Mouse (Mus musculus): ENCODE results near the gene She. TPM values are rescaled to one million over a fixed set of nuclear protein-coding genes. Genes with fewer than 3 reads are reported as not detected.

The She gene
- polyA plus RNA-seq, 1 experiment from 2014 or later: 3.2 TPM

GRCm38 (mm10) chr3:89800774-89801506 is 30.2 kb upstream of the She start:
- 55% methylated on average over 5 of the region's 5 CpGs for WGBS
- Histone ChIP-seq H3K9me3 (no peaks in the 10 kb centered on the region), H3K4me3 (no peak overlapping the region), H3K4me2 (no peak overlapping the region), H3K9ac (no peak overlapping the region), H3K4me1 (0 out of 2 replicates have a peak, but pooled peaks cover 5% of the 10 kb centered on the region), H3K27ac (no peak overlapping the region), H3K36me3 (no peaks in the 10 kb centered on the region), H3K27me3 (0 out of 2 replicates have a peak, but pooled peaks cover 3% of the 10 kb centered on the region)
- no peak for ATAC-seq (ENCODE audit: insufficient number of reproducible peaks, insufficient read depth, low FRiP score, low TSS enrichment, low read depth)

- no peaks in the 10 kb centered on the region for H3K9me3 ChIP-seq
- H3K9ac ChIP-seq: no peak overlapping the region
- 0 out of 2 replicates have a peak, but pooled peaks cover 5% of the 10 kb centered on the region for H3K4me1 ChIP-seq
- no peaks in the 10 kb centered on the region for H3K36me3 ChIP-seq
- 15% methylated on average over 3 of the region's 3 CpGs for WGBS
- 0 out of 2 replicates have a peak, but pooled peaks cover 3% of the 10 kb centered on the region for H3K27me3 ChIP-seq
- H3K4me3 ChIP-seq: no peak overlapping the region
- H3K27ac ChIP-seq: no peak overlapping the region
- no peak overlapping the region for H3K4me2 ChIP-seq
- no peak for ATAC-seq (ENCODE audit: insufficient number of reproducible peaks, insufficient read depth, low FRiP score, low TSS enrichment, low read depth)
Measured at GRCm38 (mm10) chr3:89801507-89801847, 29.7 kb upstream of the She start.

GRCm38 (mm10) chr3:89802876-89803275 is 28.3 kb upstream of the She start:
- H3K9ac ChIP-seq: no peak overlapping the region
- no peak overlapping the region for H3K4me3 ChIP-seq
- H3K4me1 ChIP-seq: 0 out of 2 replicates have a peak, but pooled peaks cover 5% of the 10 kb centered on the region
- H3K27ac ChIP-seq: no peak overlapping the region
- no peak overlapping the region for H3K4me2 ChIP-seq
- WGBS: 61% methylated on average over 15 of the region's 15 CpGs
- no peaks in the 10 kb centered on the region for H3K36me3 ChIP-seq
- no peaks in the 10 kb centered on the region for H3K9me3 ChIP-seq
- no peak for ATAC-seq (ENCODE audit: insufficient number of reproducible peaks, insufficient read depth, low FRiP score, low TSS enrichment, low read depth)
- H3K27me3 ChIP-seq: 0 out of 2 replicates have a peak, but pooled peaks cover 3% of the 10 kb centered on the region

GRCm38 (mm10) chr3:89805179-89805578 is 26.0 kb upstream of the She start:
- Histone ChIP-seq H3K27me3 (no peaks in the 10 kb centered on the region), H3K9ac (no peak overlapping the region), H3K36me3 (no peaks in the 10 kb centered on the region), H3K4me2 (no peak overlapping the region), H3K27ac (no peak overlapping the region), H3K9me3 (no peaks in the 10 kb centered on the region), H3K4me3 (no peak overlapping the region), H3K4me1 (no peaks in the 10 kb centered on the region)
- 56% methylated on average over 4 of the region's 4 CpGs for WGBS
- no peak for ATAC-seq (ENCODE audit: insufficient number of reproducible peaks, insufficient read depth, low FRiP score, low TSS enrichment, low read depth)

- Histone ChIP-seq H3K27ac (no peak overlapping the region), H3K9me3 (no peaks in the 10 kb centered on the region), H3K4me3 (no peak overlapping the region), H3K4me1 (no peaks in the 10 kb centered on the region), H3K36me3 (no peaks in the 10 kb centered on the region), H3K27me3 (no peaks in the 10 kb centered on the region), H3K4me2 (no peak overlapping the region), H3K9ac (no peak overlapping the region)
- ATAC-seq (ENCODE audit: insufficient number of reproducible peaks, insufficient read depth, low FRiP score, low TSS enrichment, low read depth): no peak
- 87% methylated on average over 2 of the region's 2 CpGs for WGBS
Measured at GRCm38 (mm10) chr3:89806751-89807150, 24.4 kb upstream of the She start.

GRCm38 (mm10) chr3:89807171-89807570 is 24.0 kb upstream of the She start:
- H3K27ac ChIP-seq: no peak overlapping the region
- no peak for ATAC-seq (ENCODE audit: insufficient number of reproducible peaks, insufficient read depth, low FRiP score, low TSS enrichment, low read depth)
- H3K4me2 ChIP-seq: no peak overlapping the region
- no peak overlapping the region for H3K4me3 ChIP-seq
- H3K36me3 ChIP-seq: no peaks in the 10 kb centered on the region
- no peaks in the 10 kb centered on the region for H3K4me1 ChIP-seq
- no peak overlapping the region for H3K9ac ChIP-seq
- no peaks in the 10 kb centered on the region for H3K27me3 ChIP-seq
- 91% methylated on average over 3 of the region's 3 CpGs for whole genome bisulfite sequencing
- no peaks in the 10 kb centered on the region for H3K9me3 ChIP-seq

- Histone ChIP-seq H3K4me3 (no peak overlapping the region), H3K27me3 (peaks cover 3% of the 10 kb centered on the region; the same call in 1 of the 2 replicates), H3K36me3 (no peaks in the 10 kb centered on the region), H3K4me2 (no peak overlapping the region), H3K9ac (no peak overlapping the region), H3K27ac (no peak overlapping the region), H3K9me3 (no peaks in the 10 kb centered on the region), H3K4me1 (no peaks in the 10 kb centered on the region)
- ATAC-seq (ENCODE audit: insufficient number of reproducible peaks, insufficient read depth, low FRiP score, low TSS enrichment, low read depth): no peak
- 75% methylated on average over 5 of the region's 5 CpGs for WGBS
Measured at GRCm38 (mm10) chr3:89807881-89808280, 23.3 kb upstream of the She start.

GRCm38 (mm10) chr3:89808638-89809037 is 22.5 kb upstream of the She start:
- Histone ChIP-seq H3K4me1 (no peaks in the 10 kb centered on the region), H3K9me3 (no peaks in the 10 kb centered on the region), H3K36me3 (no peaks in the 10 kb centered on the region), H3K4me2 (no peak overlapping the region), H3K27me3 (peaks cover 3% of the 10 kb centered on the region; the same call in 1 of the 2 replicates), H3K27ac (no peak overlapping the region), H3K4me3 (no peak overlapping the region), H3K9ac (no peak overlapping the region)
- ATAC-seq (ENCODE audit: insufficient number of reproducible peaks, insufficient read depth, low FRiP score, low TSS enrichment, low read depth): no peak
- WGBS: 50% methylated on average over 9 of the region's 9 CpGs

- Histone ChIP-seq H3K4me3 (no peak overlapping the region), H3K27ac (no peak overlapping the region), H3K4me1 (no peaks in the 10 kb centered on the region), H3K9me3 (no peaks in the 10 kb centered on the region), H3K9ac (no peak overlapping the region), H3K36me3 (no peaks in the 10 kb centered on the region), H3K4me2 (no peak overlapping the region), H3K27me3 (peaks cover 6% of the 10 kb centered on the region; the same call in 1 of the 2 replicates)
- ATAC-seq (ENCODE audit: insufficient number of reproducible peaks, insufficient read depth, low FRiP score, low TSS enrichment, low read depth): no peak
Measured at GRCm38 (mm10) chr3:89810841-89811240, 20.3 kb upstream of the She start.

GRCm38 (mm10) chr3:89812166-89812565 is 19.0 kb upstream of the She start:
- no peaks in the 10 kb centered on the region for H3K4me1 ChIP-seq
- H3K4me2 ChIP-seq: no peak overlapping the region
- no peak for ATAC-seq (ENCODE audit: insufficient number of reproducible peaks, insufficient read depth, low FRiP score, low TSS enrichment, low read depth)
- H3K9ac ChIP-seq: no peak overlapping the region
- H3K27me3 ChIP-seq: peaks cover 6% of the 10 kb centered on the region; the same call in 1 of the 2 replicates
- 84% methylated on average over 3 of the region's 3 CpGs for WGBS
- H3K9me3 ChIP-seq: no peaks in the 10 kb centered on the region
- no peak overlapping the region for H3K4me3 ChIP-seq
- no peak overlapping the region for H3K27ac ChIP-seq
- H3K36me3 ChIP-seq: no peaks in the 10 kb centered on the region

GRCm38 (mm10) chr3:89814051-89814450 is 17.1 kb upstream of the She start:
- WGBS: 74% methylated on average over 7 of the region's 7 CpGs

GRCm38 (mm10) chr3:89817056-89817455 is 14.1 kb upstream of the She start:
- H3K4me1 ChIP-seq: no peaks in the 10 kb centered on the region
- no peaks in the 10 kb centered on the region for H3K36me3 ChIP-seq
- no peak for ATAC-seq (ENCODE audit: insufficient number of reproducible peaks, insufficient read depth, low FRiP score, low TSS enrichment, low read depth)
- no peak overlapping the region for H3K27ac ChIP-seq
- H3K4me3 ChIP-seq: no peak overlapping the region
- no peak overlapping the region for H3K4me2 ChIP-seq
- H3K9ac ChIP-seq: no peak overlapping the region
- 61% methylated on average over 4 of the region's 4 CpGs for WGBS
- H3K9me3 ChIP-seq: no peaks in the 10 kb centered on the region
- peaks cover 11% of the 10 kb centered on the region for H3K27me3 ChIP-seq

More at GRCm38 (mm10) chr3:89814051-89814450, 17.1 kb upstream of the She start:
- Histone ChIP-seq H3K4me2 (no peak overlapping the region), H3K9me3 (no peaks in the 10 kb centered on the region), H3K27ac (no peak overlapping the region), H3K4me3 (no peak overlapping the region), H3K27me3 (peaks cover 6% of the 10 kb centered on the region; the same call in 1 of the 2 replicates), H3K9ac (no peak overlapping the region), H3K36me3 (no peaks in the 10 kb centered on the region), H3K4me1 (no peaks in the 10 kb centered on the region)
- no peak for ATAC-seq (ENCODE audit: insufficient number of reproducible peaks, insufficient read depth, low FRiP score, low TSS enrichment, low read depth)
